Mouse (Mus musculus) hindbrain, embryonic 14.5 days (tissue): ENCODE results near the gene Olfr955. TPM values are rescaled to one million over a fixed set of nuclear protein-coding genes. Genes with fewer than 3 reads are reported as not detected.

Experiments used
- polyA plus RNA-seq: library from polyadenylated mRNA; unstranded; fragments of >200 nt; fragmentation: Nextera tagmentation; extraction: Ambion mirVana; gene quantifications from 2 replicates; pipeline ENCODE4 v1.2.1, GENCODE M21; 2014

Gene Olfr955
- polyA plus RNA-seq, 1 experiment from 2014 or later, result not detected

Other genes with a start within 250 kb of the Olfr955 start
- not detected in 2 replicates for gene Olfr1537, start 221.9 kb downstream of the Olfr955 start, polyA plus RNA-seq
- not detected in 2 replicates for gene Olfr945, start 195.1 kb downstream of the Olfr955 start, polyA plus RNA-seq
- not detected in 2 replicates for gene Olfr948, start 145.9 kb downstream of the Olfr955 start, polyA plus RNA-seq
- not detected in 2 replicates for gene Olfr951, start 84.5 kb downstream of the Olfr955 start, polyA plus RNA-seq
- not detected in 2 replicates for gene Olfr952, start 44.8 kb downstream of the Olfr955 start, polyA plus RNA-seq
- gene Olfr954, start 15.2 kb downstream of the Olfr955 start, polyA plus RNA-seq, result not detected in 2 replicates
- gene Olfr44, start 22.1 kb upstream of the Olfr955 start, polyA plus RNA-seq, result not detected in 2 replicates
- not detected in 2 replicates for gene Olfr957, start 43.9 kb upstream of the Olfr955 start, polyA plus RNA-seq
- not detected in 2 replicates for gene Olfr958, start 82.1 kb upstream of the Olfr955 start, polyA plus RNA-seq
- not detected in 2 replicates for gene Olfr959, start 103.6 kb upstream of the Olfr955 start, polyA plus RNA-seq
- 164 and 235 TPM in 2 replicates for gene AW551984, start 132.5 kb upstream of the Olfr955 start, polyA plus RNA-seq
- gene Olfr148, start 138.7 kb upstream of the Olfr955 start, polyA plus RNA-seq, result not detected in 2 replicates
- gene Olfr960, start 149.4 kb upstream of the Olfr955 start, polyA plus RNA-seq, result not detected in 2 replicates
- gene Olfr961, start 173.1 kb upstream of the Olfr955 start, polyA plus RNA-seq, result not detected in 2 replicates
- not detected in 2 replicates for gene Olfr963, start 195.3 kb upstream of the Olfr955 start, polyA plus RNA-seq
- not detected in 2 replicates for gene Olfr149, start 235.2 kb upstream of the Olfr955 start, polyA plus RNA-seq
- not detected in 2 replicates for gene Olfr965, start 239.4 kb upstream of the Olfr955 start, polyA plus RNA-seq